Mouse (Mus musculus) adipocyte (in vitro differentiated cells): ENCODE results near the gene Zfp213.
"Not testable (repeated sequence)": the region's sequence is repeated elsewhere in the genome, so short reads cannot be mapped to it uniquely, and the experiment has no call there.

Source experiments
- DNase-seq: peaks from one replicate; pipeline ENCODE4 v3.0.0-alpha.2; 2016; ENCODE audit warnings: low spot score

Zfp213 gene

GRCm38 (mm10) chr17:23563595-23564367, at the start of gene Zfp213:
Gene Zfp213 (minus strand): TSS chr17:23564238.
- DNase-seq = peak; percentile 97

GRCm38 (mm10) chr17:23610361-23610800, 46.3 kb upstream of the Zfp213 start:
- DNase-seq = peak; percentile 49

- no peak for DNase-seq
These were observed 45.6 kb upstream of the Zfp213 start for GRCm38 (mm10) chr17:23609612-23610011.

- DNase-seq = no peak
These were observed 41.2 kb upstream of the Zfp213 start for GRCm38 (mm10) chr17:23605220-23605619.

- no peak for DNase-seq
These were observed 40.4 kb upstream of the Zfp213 start for GRCm38 (mm10) chr17:23604394-23604793.

GRCm38 (mm10) chr17:23603542-23603941, 39.5 kb upstream of the Zfp213 start:
- DNase-seq = peak; percentile 32

GRCm38 (mm10) chr17:23603077-23603476, 39.0 kb upstream of the Zfp213 start:
- no peak for DNase-seq

- DNase-seq = no peak
These were observed 38.0 kb upstream of the Zfp213 start for GRCm38 (mm10) chr17:23601836-23602585.

GRCm38 (mm10) chr17:23600641-23601622, 36.9 kb upstream of the Zfp213 start, which contains the start of gene Zscan10:
Gene Zscan10 (plus strand): TSS chr17:23600856.
- no peak for DNase-seq

GRCm38 (mm10) chr17:23599605-23600063, 35.6 kb upstream of the Zfp213 start:
- no peak for DNase-seq

GRCm38 (mm10) chr17:23598582-23599552, 34.8 kb upstream of the Zfp213 start, which contains the start of gene Zfp13:
Gene Zfp13 (minus strand): TSS chr17:23599487.
- peak; percentile 92 for DNase-seq

- DNase-seq = not testable (repeated sequence)
These were observed 31.1 kb upstream of the Zfp213 start for GRCm38 (mm10) chr17:23595139-23595538.

GRCm38 (mm10) chr17:23592926-23593300, 28.9 kb upstream of the Zfp213 start:
- DNase-seq = no peak

- DNase-seq = peak; percentile 63
These were observed 28.3 kb upstream of the Zfp213 start for GRCm38 (mm10) chr17:23592208-23592925.

- no peak for DNase-seq
These were observed 23.2 kb upstream of the Zfp213 start for GRCm38 (mm10) chr17:23587253-23587652.

GRCm38 (mm10) chr17:23585721-23586491, 21.9 kb upstream of the Zfp213 start:
- peak; percentile 74 for DNase-seq

- no peak for DNase-seq
These were observed 20.7 kb upstream of the Zfp213 start for GRCm38 (mm10) chr17:23584786-23585185.

- no peak for DNase-seq
These were observed 12.0 kb upstream of the Zfp213 start for GRCm38 (mm10) chr17:23575951-23576552.

GRCm38 (mm10) chr17:23574130-23574529, 10.1 kb upstream of the Zfp213 start:
- no peak for DNase-seq
